8 mouse cellular contexts compared by ENCODE assay signal in the genomic region with DNA sequence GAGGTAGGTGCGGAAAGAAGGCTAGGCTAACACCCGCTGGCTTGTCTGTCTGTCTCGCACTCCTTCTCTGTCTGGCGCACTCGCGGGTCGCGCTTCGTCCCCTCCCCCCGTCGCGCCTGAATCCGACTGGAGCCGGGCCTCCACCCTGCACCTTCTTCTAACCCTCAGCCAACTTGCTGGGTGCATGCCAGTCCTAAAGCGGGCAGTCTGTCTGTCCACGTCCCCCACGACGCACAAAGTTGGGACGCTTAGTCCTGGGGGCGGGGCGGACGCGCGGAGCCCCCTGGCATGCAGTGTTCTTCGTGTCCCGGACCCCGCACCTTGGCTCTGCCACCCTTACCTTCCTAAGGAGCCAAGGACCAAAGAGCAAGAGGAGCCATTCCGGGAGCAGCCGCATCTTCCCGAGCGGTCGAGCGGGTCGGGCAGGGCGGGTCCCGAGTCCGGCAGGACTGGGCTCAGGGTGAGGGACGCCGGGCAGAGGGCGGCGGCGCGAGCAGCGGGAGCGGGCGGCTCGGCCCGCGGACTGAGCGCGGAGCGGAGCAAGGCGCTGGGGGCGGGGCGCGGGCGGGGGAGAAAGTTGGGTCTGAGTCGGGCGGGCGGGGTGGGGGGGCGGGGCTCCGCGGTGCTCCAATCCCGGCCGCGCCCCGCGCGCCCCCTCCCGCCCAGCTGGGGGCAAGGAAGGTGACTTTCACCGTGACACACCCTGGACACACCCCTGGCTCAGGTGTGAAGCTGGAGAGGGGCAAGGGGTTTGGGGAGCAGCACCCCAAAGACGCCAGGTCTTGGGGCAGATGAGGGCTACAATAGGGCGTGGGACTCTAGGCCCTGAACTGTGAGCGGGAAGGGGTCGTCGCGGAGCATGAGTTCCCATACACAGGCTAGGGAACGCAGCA. TPM values are rescaled to one million over a fixed set of nuclear protein-coding genes. Genes with fewer than 3 reads are reported as not detected.
DNase-seq lines count a peak whose midpoint lies in the region; ATAC-seq and TF ChIP-seq lines count a peak whose summit lies in the region.

TSS of gene Nxph4 (minus strand) at position 524 of the 893 bp plus-strand sequence.

- H3K9ac ChIP-seq in forebrain, postnatal 0 days = peak within 1 kb of the TSS; percentile 37; the same call in 1 of the 2 replicates
- H3K9ac ChIP-seq in neural tube, embryonic 12.5 days = peak within 1 kb of the TSS; percentile 74

- peak within 1 kb of the TSS; percentile 87 for H3K4me2 ChIP-seq in forebrain, postnatal 0 days (ENCODE audit: low read depth)
- peak within 1 kb of the TSS; percentile 81 for H3K4me2 ChIP-seq in neural tube, embryonic 12.5 days (replicated peaks)

- peaks cover 84% of the 10 kb centered on the region for H3K27me3 ChIP-seq in G1E (ENCODE audit: insufficient read depth, low read length)
- peaks cover 61% of the 10 kb centered on the region for H3K27me3 ChIP-seq in forebrain, postnatal 0 days (ENCODE audit: insufficient read depth, low read length)
- peaks cover 73% of the 10 kb centered on the region for H3K27me3 ChIP-seq in neural tube, embryonic 12.5 days (replicated peaks)

- 0 out of 2 replicates have a peak within 1 kb of the TSS, but pooled peaks have one; percentile 20 for H3K27ac ChIP-seq in gastrocnemius, adult 2 months
- no peak within 1 kb of the TSS for H3K27ac ChIP-seq in forebrain, postnatal 0 days (ENCODE audit: low read depth, low read length)
- peak within 1 kb of the TSS; percentile 62 for H3K27ac ChIP-seq in neural tube, embryonic 12.5 days

- ATAC-seq in G1E (ENCODE audit: extremely low read depth, insufficient number of reproducible peaks, low FRiP score, poor library complexity, severe bottlenecking) = no peak
- no peak for ATAC-seq in forebrain, postnatal 0 days
- no peak for ATAC-seq in neural tube, embryonic 12.5 days (ENCODE audit: low FRiP score, low read depth)

- TF ChIP-seq CTCF in gastrocnemius, adult 2 months (IDR thresholded peaks at IDR 0.05) = no peak
- no peak for TF ChIP-seq CTCF in G1E (IDR thresholded peaks at IDR 0.05; ENCODE audit: low read depth, low read length)
- TF ChIP-seq CTCF in forebrain, postnatal 0 days (IDR thresholded peaks at IDR 0.05; ENCODE audit: low read depth) = no peak

- DNase-seq in gastrocnemius, adult 2 months = peak; percentile 62
- DNase-seq in gastrocnemius, postnatal 36 days = no peak
- no peak for DNase-seq in G1E (ENCODE audit: low spot score)
- no peak for DNase-seq in forebrain, postnatal 0 days
- DNase-seq in kidney, postnatal 25 days = peak; percentile 38 to 83
- DNase-seq in B cell, adult 2 months = no peak
- DNase-seq in cerebellum, adult 18-20 months = no peak

- peaks cover 44% of the 10 kb centered on the region for H3K4me1 ChIP-seq in G1E (ENCODE audit: insufficient read depth, low read depth, low read length)
- peaks cover 7% of the 10 kb centered on the region for H3K4me1 ChIP-seq in forebrain, postnatal 0 days (ENCODE audit: insufficient read depth)
- H3K4me1 ChIP-seq in neural tube, embryonic 12.5 days = peaks cover 62% of the 10 kb centered on the region

- H3K4me3 ChIP-seq in gastrocnemius, adult 2 months = peak within 1 kb of the TSS; percentile 77
- peak within 1 kb of the TSS; percentile 65; the same call in 1 of the 2 replicates for H3K4me3 ChIP-seq in G1E (ENCODE audit: low read depth, low read length)
- H3K4me3 ChIP-seq in forebrain, postnatal 0 days (ENCODE audit: low read depth, low read length) = peak within 1 kb of the TSS; percentile 46
- H3K4me3 ChIP-seq in neural tube, embryonic 12.5 days = peak within 1 kb of the TSS; percentile 59

- intact Hi-C loops in gastrocnemius, adult 2 months (cut with DNase I) = no loop called here
- intact Hi-C loops in gastrocnemius, postnatal 36 days (cut with DNase I) = no loop called here

- WGBS in forebrain, postnatal 0 days = 2% methylated on average over 54 of the region's 78 CpGs
- WGBS in neural tube, embryonic 12.5 days = under 1% methylated on average over 75 of the region's 78 CpGs

- no peaks in the 10 kb centered on the region for H3K36me3 ChIP-seq in G1E (replicated peaks)
- peaks cover 11% of the 10 kb centered on the region for H3K36me3 ChIP-seq in forebrain, postnatal 0 days (ENCODE audit: insufficient read depth)
- peaks cover 12% of the 10 kb centered on the region for H3K36me3 ChIP-seq in neural tube, embryonic 12.5 days

- H3K9me3 ChIP-seq in G1E (replicated peaks) = no peaks in the 10 kb centered on the region
- no peaks in the 10 kb centered on the region for H3K9me3 ChIP-seq in forebrain, postnatal 0 days (ENCODE audit: low read length)
- no peaks in the 10 kb centered on the region for H3K9me3 ChIP-seq in neural tube, embryonic 12.5 days

RNA-seq across cellular contexts. Expression of gene Nxph4, which starts in this region (rescaled TPM):
- under 1 TPM; 0.17 to 0.23 TPM for total RNA-seq in gastrocnemius, adult 2 months (2021)
- under 1 TPM; 0.20 TPM for total RNA-seq in gastrocnemius, postnatal 36 days (2021)
- total RNA-seq in G1E (2014; fragmentation: Nextera tagmentation) = not detected in 2 replicates
- 0.06 and 0.11 TPM in 2 replicates for total RNA-seq in G1E (2017)
- polyA plus RNA-seq in G1E (2012) = 0.22 and 0.40 TPM in 2 replicates
- total RNA-seq in forebrain, postnatal 0 days (2014; rRNA removed) = 2.1 and 2.2 TPM in 2 replicates
- 19.9 and 22.6 TPM in 2 replicates for polyA plus RNA-seq in forebrain, postnatal 0 days (2015; fragmentation: Nextera tagmentation; extraction: Ambion mirVana)
- 112 and 125 TPM in 2 replicates for polyA plus RNA-seq in neural tube, embryonic 12.5 days (2016; fragmentation: Nextera tagmentation; extraction: Ambion mirVana)

Comparison
In these comparisons a context has a peak if more than half of its experiments do, and no peak if none do; other contexts are left out.
1. RNA of gene Nxph4 (polyA plus RNA-seq): 112 to 125 TPM in neural tube, embryonic 12.5 days and 19.9 to 22.6 TPM in forebrain, postnatal 0 days; 0.22 to 0.40 TPM in G1E; every median in the first group is over 10 times any median in the second.
2. Peak in DNase-seq, H3K4me3 ChIP-seq and H3K27ac ChIP-seq in gastrocnemius, adult 2 months; RNA of the gene not detected or under 1 TPM.
3. DNase-seq: peak in kidney, postnatal 25 days (2 of 2); none in gastrocnemius, postnatal 36 days (0 of 2), G1E (single experiment), forebrain, postnatal 0 days (single experiment), B cell, adult 2 months (0 of 2) and cerebellum, adult 18-20 months (0 of 2).
4. Peak in every context shown above with its lines, with median percentiles within 50 percentile points of each other: H3K4me3 ChIP-seq.